8 mouse cellular contexts compared by ENCODE assay signal in genomic region chr4:32055151-32056052, GRCm38 (mm10).
A peak's percentile ranks its signal among the peaks of the same experiment; 100 is the strongest.
DNase-seq lines count a peak whose midpoint lies in the region; ATAC-seq lines count a peak whose summit lies in the region.

No protein-coding gene starts in this region.

- ATAC-seq in activated CD4-positive, CD25-positive, alpha-beta regulatory T cell, adult 4 months: peak; percentile 91
- peak; percentile 93 for ATAC-seq in common myeloid progenitor, adult 5-6 weeks (replicated peaks; ENCODE audit: low read depth, poor library complexity, severe bottlenecking)
- peak; percentile 98 for ATAC-seq in megakaryocyte, adult 5-6 weeks (ENCODE audit: poor library complexity, severe bottlenecking)

- DNase-seq in gastrocnemius, postnatal 10 days: peak; percentile 82
- DNase-seq in induced T-regulatory cell, adult 2 months (ENCODE audit: low read depth): peak; percentile 92
- DNase-seq in left cerebral cortex, adult 8-10 months (ENCODE audit: low spot score in 2 of 2): peak; percentile 52 to 80
- DNase-seq in right cerebral cortex, adult 18-20 months: peak; percentile 88
- DNase-seq in urinary bladder, adult 2 months (ENCODE audit: low spot score): peak; percentile 61

Comparison
In these comparisons a context has a peak if more than half of its experiments do, and no peak if none do; other contexts are left out.
1. Peak in every context shown above with its lines: DNase-seq and ATAC-seq.